Mouse (Mus musculus): ENCODE data around the gene Chst13. TPM values are rescaled to one million over a fixed set of nuclear protein-coding genes. Genes with fewer than 3 reads are reported as not detected.

Chst13 gene
- polyA plus RNA-seq, 1 experiment, result 1.5 TPM

DNA sequence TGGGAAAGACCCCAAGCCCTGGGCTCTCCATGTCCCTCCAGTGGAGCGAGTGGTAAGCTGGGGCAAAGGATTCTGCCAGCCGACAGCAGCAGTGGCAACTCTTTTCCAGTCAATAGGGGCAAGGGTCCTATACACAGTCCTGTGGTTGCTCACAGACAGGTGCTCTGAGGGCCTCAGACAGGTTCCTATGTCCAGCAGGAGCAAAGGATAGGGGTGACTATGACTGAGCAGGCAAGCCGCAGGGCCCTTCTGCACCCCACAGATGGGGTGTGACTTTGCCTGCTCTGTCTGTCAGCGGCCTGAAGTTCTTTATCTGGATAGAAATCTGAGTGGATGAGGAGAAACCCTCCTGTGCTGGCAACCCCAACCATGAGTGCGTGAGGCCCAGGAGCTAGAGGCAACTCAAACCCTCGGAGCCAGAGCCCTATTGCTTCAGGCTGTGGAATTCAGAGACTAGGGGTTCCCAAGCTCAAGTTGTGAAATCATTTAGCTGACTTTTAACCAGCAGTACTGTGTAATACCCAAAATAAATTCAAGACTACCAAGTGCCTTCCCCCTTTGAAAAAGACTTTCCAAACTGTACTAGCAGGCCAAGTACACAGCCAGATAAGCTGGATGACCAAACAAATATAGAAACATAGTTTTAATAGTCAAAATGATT, 18.5 kb downstream of the Chst13 start:
- no peaks in the 10 kb centered on the region for H3K27me3 ChIP-seq (replicated peaks; ENCODE audit: control insufficient read depth, insufficient read depth, low read length)
- WGBS, result 85% methylated on average over 6 of the region's 6 CpGs
- TF ChIP-seq POLR2A (IDR thresholded peaks at IDR 0.05; ENCODE audit: low read depth, low read length) (no peak), CTCF (conservative IDR thresholded peaks at IDR 0.05; ENCODE audit: insufficient read depth, insufficient read length, low read depth, low read length) (no peak)
- H3K4me1 ChIP-seq (ENCODE audit: control insufficient read depth, insufficient read depth, low read length), result no peaks in the 10 kb centered on the region
- no peaks in the 10 kb centered on the region for H3K36me3 ChIP-seq (ENCODE audit: control insufficient read depth, insufficient read depth, low read length)
- H3K4me3 ChIP-seq (ENCODE audit: insufficient read depth, low read depth, low read length), result no peak overlapping the region
- DNase-seq, result no peak
- H3K27ac ChIP-seq (ENCODE audit: insufficient read depth, low read depth, low read length), result no peak overlapping the region

GRCm38 (mm10) chr6:90300919-90301318, 24.1 kb downstream of the Chst13 start, which contains the start of gene BC048671:
BC048671 (plus strand) TSS chr6:90301219.
- H3K27ac ChIP-seq (ENCODE audit: insufficient read depth, low read depth, low read length), result no peak within 1 kb of the TSS
- H3K27me3 ChIP-seq (replicated peaks; ENCODE audit: control insufficient read depth, insufficient read depth, low read length), result no peaks in the 10 kb centered on the region
- no peak for DNase-seq
- 98% methylated on average over 1 of the region's 1 CpGs for WGBS
- no peak within 1 kb of the TSS for H3K4me3 ChIP-seq (ENCODE audit: insufficient read depth, low read depth, low read length)
- TF ChIP-seq POLR2A (IDR thresholded peaks at IDR 0.05; ENCODE audit: low read depth, low read length), result no peak
- no peak for TF ChIP-seq CTCF (conservative IDR thresholded peaks at IDR 0.05; ENCODE audit: insufficient read depth, insufficient read length, low read depth, low read length)
- H3K36me3 ChIP-seq (ENCODE audit: control insufficient read depth, insufficient read depth, low read length), result no peaks in the 10 kb centered on the region
- H3K4me1 ChIP-seq (ENCODE audit: control insufficient read depth, insufficient read depth, low read length), result no peaks in the 10 kb centered on the region

DNA sequence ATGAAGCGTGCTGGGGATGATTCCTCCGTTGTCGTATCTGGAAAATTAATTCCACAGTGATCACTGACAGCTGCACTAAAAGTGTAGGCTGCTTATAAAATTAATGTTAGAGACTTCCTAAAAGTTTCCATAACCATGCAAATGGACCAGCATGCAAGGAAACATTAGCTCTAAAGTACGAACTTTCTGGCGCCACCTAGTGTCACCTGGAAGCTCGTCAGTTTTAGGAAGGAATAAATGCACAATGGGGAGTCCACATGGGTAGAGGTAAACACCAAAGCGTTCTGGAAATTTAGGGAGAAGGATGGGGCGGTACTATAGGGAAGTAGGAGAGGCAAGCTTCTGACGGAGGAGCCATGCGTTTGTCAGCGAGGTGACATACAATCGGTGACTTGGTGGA, 36.7 kb downstream of the Chst13 start:
- TF ChIP-seq POLR2A (IDR thresholded peaks at IDR 0.05; ENCODE audit: low read depth, low read length), result no peak
- 0 out of 2 replicates have a peak, but pooled peaks have one; percentile 28 for TF ChIP-seq CTCF (conservative IDR thresholded peaks at IDR 0.05; ENCODE audit: insufficient read depth, insufficient read length, low read depth, low read length)
- Histone ChIP-seq H3K27me3 (replicated peaks; ENCODE audit: control insufficient read depth, insufficient read depth, low read length) (no peaks in the 10 kb centered on the region), H3K4me1 (ENCODE audit: control insufficient read depth, insufficient read depth, low read length) (no peaks in the 10 kb centered on the region), H3K36me3 (ENCODE audit: control insufficient read depth, insufficient read depth, low read length) (no peaks in the 10 kb centered on the region), H3K4me3 (ENCODE audit: insufficient read depth, low read depth, low read length) (no peak overlapping the region), H3K27ac (ENCODE audit: insufficient read depth, low read depth, low read length) (no peak overlapping the region)
- 51% methylated on average over 12 of the region's 12 CpGs for WGBS
- DNase-seq, result peak; percentile 42

Other genes starting within 250 kb of the Chst13 start
- gene Vmn1r49, start 246.7 kb downstream of the Chst13 start, polyA plus RNA-seq (2012; rRNA removed), result not detected in 2 replicates
- gene Vmn1r50, start 223.8 kb downstream of the Chst13 start, polyA plus RNA-seq (2012; rRNA removed), result not detected in 2 replicates
- not detected in 2 replicates for gene Vmn1r51, start 202.6 kb downstream of the Chst13 start, polyA plus RNA-seq (2012; rRNA removed)
- gene Vmn1r52, start 150.4 kb downstream of the Chst13 start, polyA plus RNA-seq (2012; rRNA removed), result not detected in 2 replicates
- not detected in 2 replicates for gene V1ra8, start 122.4 kb downstream of the Chst13 start, polyA plus RNA-seq (2012; rRNA removed)
- gene Vmn1r53, start 100.7 kb downstream of the Chst13 start, polyA plus RNA-seq (2012; rRNA removed), result 0.13 and 0.48 TPM in 2 replicates
- not detected in 2 replicates for gene Vmn1r54, start 78.9 kb downstream of the Chst13 start, polyA plus RNA-seq (2012; rRNA removed)
- gene BC048671, start 24.0 kb downstream of the Chst13 start, polyA plus RNA-seq (2012; rRNA removed), result not detected in 2 replicates
- 34.0 and 50.2 TPM in 2 replicates for gene Uroc1, start 8.1 kb upstream of the Chst13 start, polyA plus RNA-seq (2012; rRNA removed)
- 12.6 and 17.9 TPM in 2 replicates for gene Zxdc, start 44.3 kb upstream of the Chst13 start, polyA plus RNA-seq (2012; rRNA removed)
- 0.05 and 0.27 TPM in 2 replicates for gene Cfap100, start 103.6 kb upstream of the Chst13 start, polyA plus RNA-seq (2012; rRNA removed)
- gene Klf15, start 137.4 kb upstream of the Chst13 start, polyA plus RNA-seq (2012; rRNA removed), result 131 and 170 TPM in 2 replicates
- gene Aldh1l1, start 161.2 kb upstream of the Chst13 start, polyA plus RNA-seq (2012; rRNA removed), result 253 and 260 TPM in 2 replicates

Data from kidney, adult 2 months (tissue).